Mouse (Mus musculus) gonadal fat pad, adult 2 months (tissue): Measurements from ENCODE around the gene Ndufb10. TPM values are rescaled to one million over a fixed set of nuclear protein-coding genes. Genes with fewer than 3 reads are reported as not detected.

Experiments used
- polyA plus RNA-seq: library from polyadenylated mRNA; depleted of rRNA; stranded (reverse); fragments of >200 nt; gene quantifications from 2 replicates; pipeline ENCODE4 v1.2.3, GENCODE M21; 2012; rRNA removed

Gene Ndufb10
- polyA plus RNA-seq, 1 experiment: 370 TPM

Other genes starting within 250 kb of the Ndufb10 start
- gene Mlst8, start 245.4 kb downstream of the Ndufb10 start, polyA plus RNA-seq: 41.4 and 44.0 TPM in 2 replicates
- 1.7 and 2.1 TPM in 2 replicates for gene Caskin1, start 235.9 kb downstream of the Ndufb10 start, polyA plus RNA-seq
- 169 and 195 TPM in 2 replicates for gene Traf7, start 196.5 kb downstream of the Ndufb10 start, polyA plus RNA-seq
- gene Rab26, start 190.3 kb downstream of the Ndufb10 start, polyA plus RNA-seq: 48.5 and 59.7 TPM in 2 replicates
- 70.0 and 75.7 TPM in 2 replicates for gene Pkd1, start 174.6 kb downstream of the Ndufb10 start, polyA plus RNA-seq
- gene Tsc2, start 91.8 kb downstream of the Ndufb10 start, polyA plus RNA-seq: 133 and 141 TPM in 2 replicates
- 15.2 and 16.4 TPM in 2 replicates for gene Nthl1, start 91.8 kb downstream of the Ndufb10 start, polyA plus RNA-seq
- gene Slc9a3r2, start 74.2 kb downstream of the Ndufb10 start, polyA plus RNA-seq: 61.6 and 83.0 TPM in 2 replicates
- not detected in 2 replicates for gene Npw, start 66.0 kb downstream of the Ndufb10 start, polyA plus RNA-seq
- gene Zfp598, start 54.8 kb downstream of the Ndufb10 start, polyA plus RNA-seq: 51.3 and 56.6 TPM in 2 replicates
- 0.18 and 0.23 TPM in 2 replicates for gene Syngr3, start 34.5 kb downstream of the Ndufb10 start, polyA plus RNA-seq
- 25.6 and 27.6 TPM in 2 replicates for gene Gfer, start 28.3 kb downstream of the Ndufb10 start, polyA plus RNA-seq
- gene Noxo1, start 28.2 kb downstream of the Ndufb10 start, polyA plus RNA-seq: 6.2 and 7.1 TPM in 2 replicates
- gene Tbl3, start 16.8 kb downstream of the Ndufb10 start, polyA plus RNA-seq: 44.4 and 61.9 TPM in 2 replicates
- 2.3 and 3.4 TPM in 2 replicates for gene Rnf151, start 6.4 kb downstream of the Ndufb10 start, polyA plus RNA-seq
- gene Rps2, start 6.4 kb downstream of the Ndufb10 start, polyA plus RNA-seq: 2,300 and 2,553 TPM in 2 replicates
- 31.1 and 36.7 TPM in 2 replicates for gene Rpl3l, start 3.3 kb upstream of the Ndufb10 start, polyA plus RNA-seq
- 112 and 152 TPM in 2 replicates for gene Msrb1, start 12.2 kb upstream of the Ndufb10 start, polyA plus RNA-seq
- 26.1 and 35.8 TPM in 2 replicates for gene Hs3st6, start 28.5 kb upstream of the Ndufb10 start, polyA plus RNA-seq
- gene Meiob, start 79.8 kb upstream of the Ndufb10 start, polyA plus RNA-seq: 0.06 and 0.16 TPM in 2 replicates
- gene Hagh, start 115.7 kb upstream of the Ndufb10 start, polyA plus RNA-seq: 134 and 172 TPM in 2 replicates
- gene Fahd1, start 125.9 kb upstream of the Ndufb10 start, polyA plus RNA-seq: 12.6 and 13.1 TPM in 2 replicates
- gene Igfals, start 141.5 kb upstream of the Ndufb10 start, polyA plus RNA-seq: 18.9 and 70.3 TPM in 2 replicates
- 31.3 and 31.7 TPM in 2 replicates for gene Nubp2, start 161.9 kb upstream of the Ndufb10 start, polyA plus RNA-seq
- gene Spsb3, start 162.2 kb upstream of the Ndufb10 start, polyA plus RNA-seq: 67.0 and 77.8 TPM in 2 replicates
- 70.6 and 72.3 TPM in 2 replicates for gene Eme2, start 170.6 kb upstream of the Ndufb10 start, polyA plus RNA-seq
- 142 and 181 TPM in 2 replicates for gene Mrps34, start 170.6 kb upstream of the Ndufb10 start, polyA plus RNA-seq
- 76.6 and 85.3 TPM in 2 replicates for gene Nme3, start 172.0 kb upstream of the Ndufb10 start, polyA plus RNA-seq
- 75.0 and 90.0 TPM in 2 replicates for gene Mapk8ip3, start 212.5 kb upstream of the Ndufb10 start, polyA plus RNA-seq
- 40.0 and 54.9 TPM in 2 replicates for gene Jpt2, start 236.2 kb upstream of the Ndufb10 start, polyA plus RNA-seq